Mouse (Mus musculus): ENCODE measurements around the gene B4galnt2. TPM values are rescaled to one million over a fixed set of nuclear protein-coding genes. Genes with fewer than 3 reads are reported as not detected.

Gene B4galnt2
- polyA plus RNA-seq, 1 experiment, result not detected

DNA sequence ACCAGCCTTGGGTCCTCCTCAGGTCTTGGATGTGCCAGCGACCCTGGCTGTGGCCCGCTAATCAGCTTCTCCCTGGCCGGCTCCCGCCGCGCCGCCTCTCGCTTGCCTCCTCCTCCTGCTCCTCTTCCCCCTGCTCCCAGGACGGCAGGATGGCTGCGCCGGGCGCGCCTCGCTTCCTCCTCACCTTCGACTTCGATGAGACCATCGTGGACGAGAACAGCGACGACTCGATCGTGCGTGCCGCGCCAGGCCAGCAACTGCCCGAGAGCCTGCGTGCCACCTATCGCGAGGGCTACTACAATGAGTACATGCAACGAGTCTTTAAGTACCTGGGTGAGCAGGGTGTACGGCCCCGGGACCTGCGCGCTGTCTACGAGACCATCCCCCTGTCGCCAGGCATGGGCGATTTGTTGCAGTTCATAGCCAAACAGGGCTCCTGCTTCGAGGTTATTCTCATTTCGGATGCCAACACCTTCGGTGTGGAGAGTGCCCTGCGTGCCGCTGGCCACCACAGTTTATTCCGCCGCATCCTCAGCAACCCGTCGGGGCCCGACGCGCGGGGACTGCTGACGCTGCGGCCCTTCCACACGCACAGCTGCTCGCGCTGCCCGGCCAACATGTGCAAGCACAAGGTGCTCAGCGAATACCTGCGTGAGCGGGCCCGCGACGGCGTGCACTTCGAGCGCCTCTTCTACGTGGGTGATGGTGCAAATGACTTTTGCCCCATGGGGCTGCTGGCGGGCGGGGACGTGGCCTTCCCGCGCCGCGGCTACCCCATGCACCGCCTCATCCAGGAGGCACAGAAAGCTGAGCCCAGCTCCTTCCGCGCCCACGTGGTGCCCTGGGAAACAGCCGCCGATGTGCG lies 84.0 kb downstream of the B4galnt2 start:
- no peak overlapping the region for H3K4me3 ChIP-seq (ENCODE audit: insufficient read depth, low read length)
- H3K4me1 ChIP-seq (ENCODE audit: control insufficient read depth, insufficient read depth, low read length), result no peaks in the 10 kb centered on the region
- H3K27ac ChIP-seq (ENCODE audit: insufficient read depth, low read length), result no peak overlapping the region
- TF ChIP-seq CTCF (IDR thresholded peaks at IDR 0.05; ENCODE audit: extremely low read depth, insufficient read depth, low read length), result no peak
- no peak for TF ChIP-seq POLR2A (IDR thresholded peaks at IDR 0.05; ENCODE audit: extremely low read depth, insufficient read depth, low read length)

DNA sequence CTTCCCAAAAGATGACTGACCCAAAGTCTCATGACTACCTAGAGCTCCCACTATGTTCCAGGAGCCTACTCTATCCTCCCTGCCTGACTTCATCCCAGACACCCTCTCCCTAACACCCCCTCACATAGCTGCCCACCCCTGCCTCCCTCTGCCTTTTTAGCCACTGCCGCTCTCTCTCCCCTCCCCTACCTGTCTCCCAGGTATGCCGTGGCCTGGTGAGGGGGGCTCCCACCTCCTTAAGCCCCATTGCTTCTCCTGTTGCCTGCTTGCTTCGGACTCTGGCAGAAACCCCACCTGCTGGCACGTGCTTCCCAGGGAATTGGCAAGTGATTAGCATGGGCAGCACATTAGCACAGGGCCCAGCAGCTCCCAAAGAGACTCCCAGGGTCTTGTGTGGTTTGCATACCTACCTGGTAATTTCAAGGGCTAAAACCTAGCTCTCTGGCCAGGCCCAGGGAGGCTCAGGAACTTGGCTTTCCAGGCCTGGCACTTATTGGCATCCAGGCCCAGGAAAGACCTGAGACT lies 85.1 kb downstream of the B4galnt2 start:
- H3K4me3 ChIP-seq (ENCODE audit: insufficient read depth, low read length), result no peak overlapping the region
- TF ChIP-seq CTCF (IDR thresholded peaks at IDR 0.05; ENCODE audit: extremely low read depth, insufficient read depth, low read length), result no peak
- no peak for TF ChIP-seq POLR2A (IDR thresholded peaks at IDR 0.05; ENCODE audit: extremely low read depth, insufficient read depth, low read length)
- no peaks in the 10 kb centered on the region for H3K4me1 ChIP-seq (ENCODE audit: control insufficient read depth, insufficient read depth, low read length)
- H3K27ac ChIP-seq (ENCODE audit: insufficient read depth, low read length), result no peak overlapping the region

DNA sequence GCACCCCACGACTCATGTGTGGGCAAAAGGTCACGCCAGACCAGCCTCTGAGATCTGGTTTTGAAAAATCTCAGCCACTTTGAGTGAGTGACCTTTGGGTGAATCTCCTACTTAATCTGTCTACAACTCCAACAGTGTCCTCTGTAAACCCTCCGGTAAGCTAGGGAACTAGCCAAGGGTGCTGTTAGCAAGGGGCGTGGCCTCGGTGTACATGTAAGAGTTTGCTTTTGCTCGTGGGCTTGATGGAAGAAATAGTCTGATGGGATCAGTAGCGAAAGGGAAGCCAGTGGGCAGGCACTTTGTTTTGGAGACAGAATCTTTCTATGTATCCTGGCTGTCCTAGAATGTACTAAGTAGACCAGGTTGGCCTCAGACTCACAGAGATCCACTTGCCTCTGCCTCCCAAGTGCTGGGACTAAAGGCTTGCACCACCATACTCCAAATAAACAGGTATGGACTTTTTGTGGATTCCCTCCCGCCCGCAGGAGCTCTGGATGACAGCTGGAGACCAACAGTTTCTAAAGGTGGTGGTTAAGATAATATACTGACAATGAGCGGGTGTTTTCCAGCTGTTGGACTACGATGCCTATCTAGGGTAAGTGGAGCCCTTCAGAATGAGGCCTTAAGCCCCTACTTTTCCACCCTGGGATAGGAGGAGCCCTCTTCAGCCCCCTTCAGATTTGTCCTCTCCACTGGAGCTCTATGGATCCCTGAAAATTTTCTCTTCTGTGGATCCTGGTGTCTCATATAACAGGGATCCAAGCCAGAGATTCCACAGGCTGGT lies 86.3 kb downstream of the B4galnt2 start:
- no peak overlapping the region for H3K27ac ChIP-seq (ENCODE audit: insufficient read depth, low read length)
- TF ChIP-seq POLR2A (IDR thresholded peaks at IDR 0.05; ENCODE audit: extremely low read depth, insufficient read depth, low read length) (no peak), CTCF (IDR thresholded peaks at IDR 0.05; ENCODE audit: extremely low read depth, insufficient read depth, low read length) (no peak)
- no peaks in the 10 kb centered on the region for H3K4me1 ChIP-seq (ENCODE audit: control insufficient read depth, insufficient read depth, low read length)
- H3K4me3 ChIP-seq (ENCODE audit: insufficient read depth, low read length), result no peak overlapping the region

DNA sequence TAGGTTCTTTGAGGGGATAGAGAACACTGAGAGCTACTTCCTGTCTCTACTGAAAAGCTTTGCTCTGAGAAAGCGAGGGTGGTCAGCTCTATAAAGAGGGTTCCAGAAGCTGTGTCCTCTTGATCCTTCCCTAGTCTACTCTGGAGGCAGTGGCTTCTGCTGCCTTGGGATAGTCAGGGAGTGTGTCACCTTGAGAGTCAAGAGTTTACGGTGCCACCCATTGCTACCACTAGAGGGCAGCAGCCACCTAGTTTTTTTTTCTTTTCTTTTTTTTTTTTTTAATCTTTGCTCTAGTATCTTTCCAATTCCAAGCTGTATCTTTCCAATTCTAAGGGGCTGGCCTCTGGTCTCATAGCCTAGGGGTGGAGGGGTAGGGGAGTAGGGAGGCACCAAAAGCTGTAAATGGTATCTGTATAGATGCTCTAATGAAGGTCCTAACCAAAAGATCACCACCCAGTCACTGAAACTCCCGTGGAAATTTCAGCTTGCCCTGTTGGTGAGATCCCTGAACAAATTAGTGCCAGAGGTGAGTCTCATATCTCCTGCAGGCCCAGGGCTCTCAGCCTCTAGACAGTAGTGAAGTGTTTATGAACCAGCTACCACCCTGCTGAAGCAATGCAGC lies 87.1 kb downstream of the B4galnt2 start:
- TF ChIP-seq POLR2A (IDR thresholded peaks at IDR 0.05; ENCODE audit: extremely low read depth, insufficient read depth, low read length), result no peak
- TF ChIP-seq CTCF (IDR thresholded peaks at IDR 0.05; ENCODE audit: extremely low read depth, insufficient read depth, low read length), result peak; percentile 69

DNA sequence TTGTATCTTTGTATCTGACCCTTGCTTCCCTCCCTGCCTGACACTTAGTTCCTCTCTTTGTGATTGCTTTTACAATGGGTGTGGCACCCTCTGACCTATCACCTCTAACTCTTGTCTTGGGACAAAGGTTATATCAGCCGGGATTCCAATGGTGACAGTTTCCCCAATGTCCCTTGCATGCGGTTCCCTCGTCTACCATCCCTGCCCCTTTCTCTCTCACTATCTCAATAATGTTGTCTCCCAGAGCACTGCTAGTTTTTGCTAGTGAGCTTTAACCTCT lies 87.6 kb downstream of the B4galnt2 start:
- Histone ChIP-seq H3K4me1 (ENCODE audit: control insufficient read depth, insufficient read depth, low read length) (no peaks in the 10 kb centered on the region), H3K27ac (ENCODE audit: insufficient read depth, low read length) (no peak overlapping the region), H3K4me3 (ENCODE audit: insufficient read depth, low read length) (no peak overlapping the region)
- TF ChIP-seq CTCF (IDR thresholded peaks at IDR 0.05; ENCODE audit: extremely low read depth, insufficient read depth, low read length) (no peak), POLR2A (IDR thresholded peaks at IDR 0.05; ENCODE audit: extremely low read depth, insufficient read depth, low read length) (no peak)

More for the DNA sequence above, 87.1 kb downstream of the B4galnt2 start:
- no peak overlapping the region for H3K4me3 ChIP-seq (ENCODE audit: insufficient read depth, low read length)
- H3K4me1 ChIP-seq (ENCODE audit: control insufficient read depth, insufficient read depth, low read length), result no peaks in the 10 kb centered on the region
- H3K27ac ChIP-seq (ENCODE audit: insufficient read depth, low read length), result no peak overlapping the region

DNA sequence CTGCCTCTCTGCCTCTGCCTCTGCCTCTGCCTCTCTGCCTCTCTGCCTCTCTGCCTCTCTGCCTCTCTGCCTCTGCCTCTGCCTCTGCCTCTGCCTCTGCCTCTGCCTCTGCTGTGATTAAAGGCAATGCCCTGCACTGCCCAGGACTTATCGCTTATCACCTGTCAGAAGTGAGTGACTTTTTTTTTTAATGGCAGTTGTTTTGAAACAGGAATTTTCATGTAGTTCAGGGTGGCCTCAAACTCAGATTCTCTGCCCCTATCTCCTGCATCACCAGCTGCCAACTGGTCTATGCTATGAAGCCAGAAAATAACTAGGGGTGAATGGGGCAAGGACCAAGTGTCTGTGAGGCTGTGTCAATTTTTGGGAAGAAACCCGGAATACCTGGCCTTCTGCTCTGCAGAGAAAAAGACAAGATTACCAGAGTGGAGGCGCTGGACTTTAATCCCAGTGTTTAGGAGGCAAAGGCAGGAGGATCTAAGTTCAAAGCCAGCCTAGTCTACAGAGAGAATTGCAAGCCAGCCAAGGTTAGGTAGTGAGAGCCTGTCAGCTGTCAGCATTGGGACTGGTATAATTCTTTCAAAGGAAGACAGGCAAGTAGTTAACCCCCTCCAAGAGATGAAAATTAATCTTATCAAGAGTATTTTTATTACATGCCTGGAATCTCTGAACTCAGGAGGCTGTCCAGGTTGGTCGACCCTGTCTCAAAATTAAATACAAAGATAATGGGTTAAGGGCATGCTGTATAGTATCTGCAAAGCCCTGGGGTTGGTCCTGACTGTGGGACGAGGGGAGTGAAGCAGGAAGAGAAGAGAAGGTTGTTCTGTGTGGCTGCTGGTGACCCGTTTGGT lies 88.1 kb downstream of the B4galnt2 start:
- Histone ChIP-seq H3K27ac (ENCODE audit: insufficient read depth, low read length) (no peak overlapping the region), H3K4me3 (ENCODE audit: insufficient read depth, low read length) (no peak overlapping the region), H3K4me1 (ENCODE audit: control insufficient read depth, insufficient read depth, low read length) (no peaks in the 10 kb centered on the region)
- TF ChIP-seq CTCF (IDR thresholded peaks at IDR 0.05; ENCODE audit: extremely low read depth, insufficient read depth, low read length) (no peak), POLR2A (IDR thresholded peaks at IDR 0.05; ENCODE audit: extremely low read depth, insufficient read depth, low read length) (no peak)

DNA sequence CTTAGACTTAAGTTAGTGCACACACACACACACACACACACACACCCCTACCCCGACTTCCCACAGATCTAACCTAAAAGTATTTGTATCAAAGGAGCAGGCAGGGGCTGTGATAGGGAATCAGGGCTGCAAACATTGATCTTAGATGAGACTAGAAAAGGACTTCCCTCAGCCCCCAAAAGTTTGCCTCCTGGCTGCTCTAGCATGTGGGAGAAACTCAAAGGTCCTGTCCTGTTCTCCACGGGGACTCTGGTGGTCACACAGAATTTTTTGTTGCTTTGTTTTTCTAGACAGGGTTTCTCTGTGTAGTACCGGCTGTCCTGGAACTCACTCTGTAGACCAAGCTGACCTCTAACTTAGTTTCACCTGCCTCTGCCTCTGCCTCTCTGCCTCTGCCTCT lies 89.1 kb downstream of the B4galnt2 start:
- TF ChIP-seq CTCF (IDR thresholded peaks at IDR 0.05; ENCODE audit: extremely low read depth, insufficient read depth, low read length) (no peak), POLR2A (IDR thresholded peaks at IDR 0.05; ENCODE audit: extremely low read depth, insufficient read depth, low read length) (no peak)
- Histone ChIP-seq H3K4me1 (ENCODE audit: control insufficient read depth, insufficient read depth, low read length) (no peaks in the 10 kb centered on the region), H3K4me3 (ENCODE audit: insufficient read depth, low read length) (peak overlapping the region; percentile 98; the same call in 1 of the 2 replicates), H3K27ac (ENCODE audit: insufficient read depth, low read length) (no peak overlapping the region)

DNA sequence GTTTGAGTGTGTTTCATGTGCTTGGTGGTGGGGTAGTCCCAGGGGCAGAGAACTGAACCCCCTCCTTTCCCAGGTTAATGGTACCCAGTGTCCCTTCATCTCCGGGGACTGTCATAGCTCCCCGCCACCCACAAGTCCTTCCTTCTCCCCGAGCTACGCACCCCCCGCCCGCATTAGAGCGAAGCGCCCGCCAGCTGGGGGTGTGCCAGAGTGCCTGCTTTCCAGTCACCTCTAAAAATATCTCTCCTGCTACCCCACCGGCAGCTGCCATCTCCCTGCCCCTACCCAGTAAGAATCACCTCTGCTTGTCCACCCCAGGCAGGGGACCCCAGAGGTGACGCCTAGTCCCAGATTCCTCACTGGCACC lies 89.8 kb downstream of the B4galnt2 start:
- no peak for TF ChIP-seq CTCF (IDR thresholded peaks at IDR 0.05; ENCODE audit: extremely low read depth, insufficient read depth, low read length)
- no peak for TF ChIP-seq POLR2A (IDR thresholded peaks at IDR 0.05; ENCODE audit: extremely low read depth, insufficient read depth, low read length)
- no peaks in the 10 kb centered on the region for H3K4me1 ChIP-seq (ENCODE audit: control insufficient read depth, insufficient read depth, low read length)
- peak overlapping the region; percentile 98 for H3K4me3 ChIP-seq (ENCODE audit: insufficient read depth, low read length)
- peak overlapping the region; percentile 76; the same call in 1 of the 2 replicates for H3K27ac ChIP-seq (ENCODE audit: insufficient read depth, low read length)

Measured in cortical plate, adult 2 months (tissue).